Mouse (Mus musculus) embryonic facial prominence, embryonic 13.5 days (tissue): ENCODE measurements around the gene Gm16867. TPM values are rescaled to one million over a fixed set of nuclear protein-coding genes. Genes with fewer than 3 reads are reported as not detected.
"Not testable (repeated sequence)": the region's sequence is repeated elsewhere in the genome, so short reads cannot be mapped to it uniquely, and the experiment has no call there.

Experiments
- ATAC-seq: fragments of 200-750 bp; cut with Nextera tagmentation; 2 replicates; pipeline ENCODE4 v1.8.0; 2017; ENCODE audit warnings: low read depth; ENCODE audit not compliant: insufficient number of reproducible peaks, insufficient read depth, low FRiP score, low TSS enrichment
- H3K27ac ChIP-seq: fragments of 300-500 bp; sonication (generic); 2 replicates; pipeline ENCODE4 v1.5.1; 2015; ENCODE audit warnings: moderate library complexity, mild to moderate bottlenecking, inconsistent platforms
- H3K27me3 ChIP-seq: fragments of 300-500 bp; sonication (generic); 2 replicates; pipeline ENCODE4 v1.6.1; 2015; ENCODE audit warnings: mild to moderate bottlenecking, inconsistent platforms
- H3K36me3 ChIP-seq: fragments of 300-500 bp; sonication (generic); 2 replicates; pipeline ENCODE4 v1.6.1; 2015; ENCODE audit warnings: mild to moderate bottlenecking, inconsistent platforms
- H3K4me1 ChIP-seq: fragments of 300-500 bp; sonication (generic); 2 replicates; pipeline ENCODE4 v1.6.1; 2015; ENCODE audit warnings: inconsistent platforms
- H3K4me2 ChIP-seq: fragments of 300-500 bp; sonication (generic); 2 replicates; pipeline ENCODE4 v1.6.1; 2015; ENCODE audit warnings: moderate library complexity, mild to moderate bottlenecking, inconsistent platforms
- H3K4me3 ChIP-seq: fragments of 300-500 bp; sonication (generic); 2 replicates; pipeline ENCODE4 v1.5.1; 2015; ENCODE audit warnings: mild to moderate bottlenecking, inconsistent platforms
- H3K9ac ChIP-seq: fragments of 300-500 bp; sonication (generic); 2 replicates; pipeline ENCODE4 v1.6.1; 2015; ENCODE audit warnings: mild to moderate bottlenecking, inconsistent platforms
- H3K9me3 ChIP-seq: fragments of 300-500 bp; sonication (generic); 2 replicates; pipeline ENCODE4 v1.6.1; 2016; ENCODE audit warnings: inconsistent platforms
- WGBS: fragments of 180-500 bp; shearing (Covaris S2); methylation state at CpG from one replicate; pipeline ENCODE4 v1.1.7; 2015; ENCODE audit warnings: mixed read lengths; 5-methylcytosine and 5-hydroxymethylcytosine counted together
- polyA plus RNA-seq: library from polyadenylated mRNA; unstranded; fragments of >200 nt; fragmentation: Nextera tagmentation; extraction: Ambion mirVana; gene quantifications from 2 replicates; pipeline ENCODE4 v1.2.1, GENCODE M21; 2015

Gene Gm16867
- not detected in 2 replicates for polyA plus RNA-seq

GRCm38 (mm10) chr14:69503174-69503573 is at the start of gene Gm16867:
Gene Gm16867 (minus strand): TSS chr14:69503362.
- no CpG with 5 or more reads among the region's 29 CpGs for WGBS
- H3K27me3 ChIP-seq, H3K4me2 ChIP-seq, H3K4me3 ChIP-seq, H3K36me3 ChIP-seq, H3K4me1 ChIP-seq, H3K9me3 ChIP-seq, H3K27ac ChIP-seq, H3K9ac ChIP-seq: not testable (repeated sequence)
- ATAC-seq = peak; percentile 97

GRCm38 (mm10) chr14:69547310-69547709 is 44.1 kb upstream of the Gm16867 start:
- H3K4me1 ChIP-seq, H3K9ac ChIP-seq, H3K27ac ChIP-seq, H3K36me3 ChIP-seq, H3K4me2 ChIP-seq, H3K9me3 ChIP-seq, H3K4me3 ChIP-seq, ATAC-seq, H3K27me3 ChIP-seq: not testable (repeated sequence)
- WGBS = no CpG with 5 or more reads among the region's 4 CpGs

- not testable (repeated sequence) for H3K9ac ChIP-seq, H3K9me3 ChIP-seq, H3K4me3 ChIP-seq, H3K36me3 ChIP-seq, H3K4me2 ChIP-seq, H3K4me1 ChIP-seq, H3K27me3 ChIP-seq, H3K27ac ChIP-seq, ATAC-seq
- WGBS = no CpG with 5 or more reads among the region's 2 CpGs
Observed at GRCm38 (mm10) chr14:69545052-69545451, 41.9 kb upstream of the Gm16867 start.

GRCm38 (mm10) chr14:69544033-69544432 is 40.9 kb upstream of the Gm16867 start:
- not testable (repeated sequence) for H3K36me3 ChIP-seq, H3K4me3 ChIP-seq, H3K9me3 ChIP-seq, H3K4me2 ChIP-seq, H3K27me3 ChIP-seq, H3K27ac ChIP-seq, H3K4me1 ChIP-seq, H3K9ac ChIP-seq, ATAC-seq
- WGBS = no CpG with 5 or more reads among the region's 7 CpGs

- not testable (repeated sequence) for H3K27ac ChIP-seq, H3K4me3 ChIP-seq, H3K4me2 ChIP-seq, H3K9me3 ChIP-seq, H3K9ac ChIP-seq, ATAC-seq, H3K36me3 ChIP-seq, H3K27me3 ChIP-seq, H3K4me1 ChIP-seq
- WGBS = no CpG with 5 or more reads among the region's 7 CpGs
Observed at GRCm38 (mm10) chr14:69542695-69543094, 39.5 kb upstream of the Gm16867 start.

GRCm38 (mm10) chr14:69540113-69540512 is 37.0 kb upstream of the Gm16867 start:
- not testable (repeated sequence) for H3K4me2 ChIP-seq, H3K27ac ChIP-seq, H3K36me3 ChIP-seq, H3K27me3 ChIP-seq, H3K4me1 ChIP-seq, ATAC-seq, H3K9me3 ChIP-seq, H3K9ac ChIP-seq, H3K4me3 ChIP-seq
- WGBS = no CpG with 5 or more reads among the region's 5 CpGs

GRCm38 (mm10) chr14:69536539-69536938 is 33.4 kb upstream of the Gm16867 start:
- H3K9ac ChIP-seq, H3K9me3 ChIP-seq, H3K4me1 ChIP-seq, H3K27me3 ChIP-seq, H3K27ac ChIP-seq, H3K4me2 ChIP-seq, H3K36me3 ChIP-seq, ATAC-seq, H3K4me3 ChIP-seq: not testable (repeated sequence)
- WGBS = no CpG with 5 or more reads among the region's 7 CpGs

- H3K4me2 ChIP-seq, H3K4me1 ChIP-seq, ATAC-seq, H3K9ac ChIP-seq, H3K9me3 ChIP-seq, H3K36me3 ChIP-seq, H3K4me3 ChIP-seq, H3K27me3 ChIP-seq, H3K27ac ChIP-seq: not testable (repeated sequence)
- no CpG with 5 or more reads among the region's 1 CpGs for WGBS
Observed at GRCm38 (mm10) chr14:69526202-69526601, 23.0 kb upstream of the Gm16867 start.

- WGBS = no CpG with 5 or more reads among the region's 1 CpGs
- not testable (repeated sequence) for ATAC-seq, H3K36me3 ChIP-seq, H3K4me3 ChIP-seq, H3K27me3 ChIP-seq, H3K4me1 ChIP-seq, H3K4me2 ChIP-seq, H3K9ac ChIP-seq, H3K9me3 ChIP-seq, H3K27ac ChIP-seq
Observed at GRCm38 (mm10) chr14:69523001-69523400, 19.8 kb upstream of the Gm16867 start.

- H3K27me3 ChIP-seq, H3K4me2 ChIP-seq, H3K27ac ChIP-seq, H3K9me3 ChIP-seq, H3K9ac ChIP-seq, H3K4me3 ChIP-seq, H3K4me1 ChIP-seq, H3K36me3 ChIP-seq, ATAC-seq: not testable (repeated sequence)
- no CpG with 5 or more reads among the region's 2 CpGs for WGBS
Observed at GRCm38 (mm10) chr14:69520810-69521209, 17.6 kb upstream of the Gm16867 start.

GRCm38 (mm10) chr14:69512449-69512848 is 9.3 kb upstream of the Gm16867 start, which contains the start of gene Gm27179:
Gene Gm27179 (minus strand): TSS chr14:69512549.
- not testable (repeated sequence) for H3K36me3 ChIP-seq, H3K27ac ChIP-seq, H3K27me3 ChIP-seq, H3K4me2 ChIP-seq, H3K9ac ChIP-seq, ATAC-seq, H3K4me1 ChIP-seq, H3K4me3 ChIP-seq, H3K9me3 ChIP-seq
- no CpG with 5 or more reads among the region's 2 CpGs for WGBS

- not testable (repeated sequence) for H3K9me3 ChIP-seq, H3K27ac ChIP-seq, H3K4me2 ChIP-seq, H3K9ac ChIP-seq, H3K4me3 ChIP-seq, H3K4me1 ChIP-seq, H3K27me3 ChIP-seq, ATAC-seq, H3K36me3 ChIP-seq
- no CpG with 5 or more reads among the region's 1 CpGs for WGBS
Observed at GRCm38 (mm10) chr14:69507000-69507399, 3.8 kb upstream of the Gm16867 start.
